Mouse (Mus musculus): ENCODE measurements around the gene Tvp23b.

The Tvp23b gene

GRCm38 (mm10) chr11:62891763-62892162 is 12.5 kb downstream of the Tvp23b start:
- no peak for DNase-seq (ENCODE audit: low spot score)

GRCm38 (mm10) chr11:62901699-62902323 is 22.6 kb downstream of the Tvp23b start:
- no peak for DNase-seq (ENCODE audit: low spot score)

- DNase-seq (ENCODE audit: low spot score) = no peak
These were observed 24.7 kb downstream of the Tvp23b start for GRCm38 (mm10) chr11:62903871-62904495.

GRCm38 (mm10) chr11:62909720-62910306 is 30.6 kb downstream of the Tvp23b start:
- no peak for DNase-seq (ENCODE audit: low spot score)

GRCm38 (mm10) chr11:62911362-62911761 is 32.1 kb downstream of the Tvp23b start:
- no peak for DNase-seq (ENCODE audit: low spot score)

- DNase-seq (ENCODE audit: low spot score) = no peak
These were observed 33.9 kb downstream of the Tvp23b start for GRCm38 (mm10) chr11:62913141-62913540.

GRCm38 (mm10) chr11:62914532-62914931 is 35.3 kb downstream of the Tvp23b start:
- DNase-seq (ENCODE audit: low spot score) = no peak

GRCm38 (mm10) chr11:62915486-62915885 is 36.2 kb downstream of the Tvp23b start:
- DNase-seq (ENCODE audit: low spot score) = no peak

GRCm38 (mm10) chr11:62916765-62917164 is 37.5 kb downstream of the Tvp23b start:
- no peak for DNase-seq (ENCODE audit: low spot score)

- no peak for DNase-seq (ENCODE audit: low spot score)
These were observed 40.9 kb downstream of the Tvp23b start for GRCm38 (mm10) chr11:62919946-62920742.

- DNase-seq (ENCODE audit: low spot score) = no peak
These were observed 41.4 kb downstream of the Tvp23b start for GRCm38 (mm10) chr11:62920743-62921050.

- peak; percentile 95 for DNase-seq (ENCODE audit: low spot score)
These were observed 42.1 kb downstream of the Tvp23b start for GRCm38 (mm10) chr11:62921052-62921977.

- DNase-seq (ENCODE audit: low spot score) = no peak
These were observed 45.0 kb downstream of the Tvp23b start for GRCm38 (mm10) chr11:62924091-62924761.

GRCm38 (mm10) chr11:62929799-62930198 is 50.5 kb downstream of the Tvp23b start:
- DNase-seq (ENCODE audit: low spot score) = no peak

GRCm38 (mm10) chr11:62930574-62930973 is 51.3 kb downstream of the Tvp23b start:
- no peak for DNase-seq (ENCODE audit: low spot score)

GRCm38 (mm10) chr11:62931141-62931540 is 51.9 kb downstream of the Tvp23b start:
- DNase-seq (ENCODE audit: low spot score) = no peak

GRCm38 (mm10) chr11:62933099-62933498 is 53.8 kb downstream of the Tvp23b start:
- no peak for DNase-seq (ENCODE audit: low spot score)

- no peak for DNase-seq (ENCODE audit: low spot score)
These were observed 55.7 kb downstream of the Tvp23b start for GRCm38 (mm10) chr11:62934795-62935514.

- no peak for DNase-seq (ENCODE audit: low spot score)
These were observed 58.7 kb downstream of the Tvp23b start for GRCm38 (mm10) chr11:62937986-62938385.

- DNase-seq (ENCODE audit: low spot score) = no peak
These were observed 59.7 kb downstream of the Tvp23b start for GRCm38 (mm10) chr11:62938921-62939320.

- no peak for DNase-seq (ENCODE audit: low spot score)
These were observed 60.9 kb downstream of the Tvp23b start for GRCm38 (mm10) chr11:62940176-62940575.
